Mouse (Mus musculus) spleen, postnatal 14 days (tissue): ENCODE measurements around the gene Mb21d2.

Experiments used
- DNase-seq, 2 experiments: peaks; one replicate each; pipeline ENCODE4 v3.0.0; 2021 to 2022; ENCODE audit warnings: low spot score in 2 of 2

The Mb21d2 gene

GRCm38 (mm10) chr16:28928815-28929685 is at the start of gene Mb21d2:
Gene Mb21d2, minus strand, starts transcription at chr16:28929673.
- DNase-seq, result no peak

GRCm38 (mm10) chr16:28966236-28966635 is 36.8 kb upstream of the Mb21d2 start:
- no peak for DNase-seq

DNA sequence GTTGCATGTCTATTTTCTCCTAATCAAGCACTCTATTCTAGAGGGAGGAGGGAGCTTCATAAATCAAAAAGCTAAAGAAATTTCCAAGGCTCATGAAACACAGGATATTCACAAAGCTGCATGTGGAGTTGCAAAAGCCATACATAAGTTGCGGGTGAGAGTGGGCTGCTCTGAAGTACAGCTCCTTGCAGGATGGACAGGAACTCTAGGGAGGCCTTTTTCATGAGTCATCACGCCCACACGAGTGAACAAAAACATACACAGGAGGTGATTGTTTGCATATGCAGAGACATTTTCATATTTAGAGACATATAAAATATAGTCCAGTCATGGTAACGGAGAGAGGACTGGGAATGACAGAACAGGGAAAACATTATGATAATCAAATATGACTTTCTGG is 34.6 kb upstream of the Mb21d2 start:
- DNase-seq, result no peak

- DNase-seq, result no peak
Measured at GRCm38 (mm10) chr16:28962987-28963386, 33.5 kb upstream of the Mb21d2 start.

DNA sequence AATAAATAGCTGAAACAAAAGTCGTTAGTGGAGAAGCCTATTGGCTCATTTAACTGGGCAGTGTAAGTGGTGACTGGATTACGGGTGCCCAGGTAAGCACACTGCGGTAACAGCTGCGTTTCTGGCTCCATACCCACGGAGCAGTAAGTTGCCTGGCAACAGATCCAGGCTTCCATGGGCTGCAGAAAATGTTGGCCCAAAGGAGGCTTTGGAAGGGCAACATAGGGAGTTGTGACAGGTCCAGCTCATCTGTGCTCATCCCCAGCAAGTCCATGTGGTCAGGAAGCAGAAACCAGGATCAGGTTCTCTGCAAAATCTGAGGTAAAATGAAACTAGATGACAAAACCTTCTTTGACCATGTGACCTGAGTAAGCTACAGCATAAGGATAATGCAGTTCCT is 20.3 kb upstream of the Mb21d2 start:
- no peak for DNase-seq

- no peak for DNase-seq
Measured at GRCm38 (mm10) chr16:28943254-28943653, 13.8 kb upstream of the Mb21d2 start.

DNA sequence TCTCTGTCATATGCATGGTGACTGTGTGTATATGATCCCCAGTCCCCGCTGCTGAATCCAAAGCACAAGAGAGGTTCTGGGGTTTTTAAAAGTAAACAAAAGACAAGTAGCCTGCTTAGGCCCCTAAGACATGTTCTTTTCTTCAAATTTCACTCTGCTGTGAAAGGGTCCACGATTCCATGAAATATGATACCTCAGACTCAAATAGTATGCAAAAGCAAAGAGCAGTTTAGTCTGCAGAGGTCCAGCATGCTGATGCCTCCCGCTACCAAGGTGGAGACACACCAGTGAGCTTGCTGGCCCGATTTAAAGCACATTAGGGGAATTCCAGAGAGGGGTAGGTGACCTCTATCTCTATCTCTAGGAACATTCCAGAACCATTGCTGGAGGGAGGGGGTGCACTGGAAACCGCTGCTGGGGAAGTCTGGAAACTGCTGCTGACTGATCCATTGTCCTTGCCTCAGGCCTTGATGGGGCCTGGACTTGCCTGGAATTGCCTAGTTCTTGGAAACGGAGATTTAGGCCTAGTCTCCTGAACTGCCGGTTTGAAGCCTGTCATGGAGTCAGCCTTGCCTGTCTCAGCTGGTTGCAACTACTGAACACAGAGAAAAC is 6.8 kb upstream of the Mb21d2 start:
- DNase-seq, result no peak

DNA sequence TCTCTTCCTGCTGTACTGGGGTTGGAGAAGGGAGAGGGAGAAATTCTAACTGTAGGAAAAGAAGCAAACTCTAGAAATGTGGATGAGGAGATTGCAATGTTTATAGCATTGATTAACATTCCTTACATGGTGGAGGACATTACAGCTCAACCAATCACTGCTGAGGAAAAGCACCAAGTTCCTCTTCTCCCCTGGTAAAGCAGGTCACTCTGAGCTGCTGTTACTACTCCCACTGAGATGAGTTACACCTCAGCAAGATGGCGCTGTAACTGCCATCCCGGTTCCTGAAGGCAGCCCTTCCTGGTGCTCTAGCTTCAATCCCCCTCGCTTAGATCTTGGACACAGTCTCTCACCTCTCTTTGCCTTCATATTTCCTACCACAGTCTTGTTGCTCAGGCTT is 6.2 kb upstream of the Mb21d2 start:
- no peak for DNase-seq

GRCm38 (mm10) chr16:28931213-28931612 is 1.7 kb upstream of the Mb21d2 start:
- no peak for DNase-seq

- DNase-seq, result no peak
Measured at GRCm38 (mm10) chr16:28930426-28930825, 953 bp upstream of the Mb21d2 start.

- DNase-seq, result no peak
Measured at GRCm38 (mm10) chr16:28929686-28930291, 316 bp upstream of the Mb21d2 start.

- DNase-seq, result no peak
Measured at GRCm38 (mm10) chr16:28928466-28928814, 1.0 kb downstream of the Mb21d2 start.

DNA sequence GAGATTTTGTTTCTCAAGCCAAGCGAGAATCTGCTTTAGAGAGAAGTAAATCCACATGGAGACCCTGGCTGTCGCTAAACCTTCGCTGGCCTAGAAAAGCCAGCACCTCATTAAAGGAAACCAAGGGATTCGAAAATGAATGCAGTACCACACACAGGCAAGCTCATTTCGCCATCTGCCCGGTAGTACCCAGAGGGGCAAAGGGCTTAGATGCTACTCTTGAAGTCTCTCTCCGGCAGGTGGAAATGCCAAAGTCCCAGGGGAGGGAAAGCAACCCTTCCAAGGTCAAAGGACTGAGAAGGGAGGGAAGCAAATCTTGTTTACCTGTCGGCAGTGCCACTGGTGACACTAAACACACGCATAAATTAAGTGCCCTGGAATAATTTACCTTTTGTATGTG is 2.1 kb downstream of the Mb21d2 start:
- DNase-seq, result no peak

GRCm38 (mm10) chr16:28919320-28919885 is 10.1 kb downstream of the Mb21d2 start:
- DNase-seq, result no peak

DNA sequence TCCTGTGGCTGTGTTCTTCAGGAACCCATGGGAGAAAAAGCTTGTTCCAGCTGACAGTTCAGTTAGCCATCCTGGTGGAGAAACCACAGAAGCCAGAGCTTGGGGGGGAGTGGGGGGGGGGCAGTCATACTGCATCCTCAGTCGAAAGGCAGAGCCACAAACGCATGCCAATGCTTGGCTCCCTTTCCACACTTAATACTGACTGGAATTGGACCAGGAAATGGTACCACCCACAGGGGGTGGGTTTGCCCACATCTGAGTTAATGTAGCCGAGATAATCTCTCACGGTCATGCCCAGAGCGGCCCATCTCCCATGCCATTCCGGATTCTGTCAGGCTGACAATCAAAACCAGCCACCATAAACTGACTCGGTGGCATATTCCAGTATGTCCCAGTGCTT is 14.1 kb downstream of the Mb21d2 start:
- DNase-seq, result no peak

DNA sequence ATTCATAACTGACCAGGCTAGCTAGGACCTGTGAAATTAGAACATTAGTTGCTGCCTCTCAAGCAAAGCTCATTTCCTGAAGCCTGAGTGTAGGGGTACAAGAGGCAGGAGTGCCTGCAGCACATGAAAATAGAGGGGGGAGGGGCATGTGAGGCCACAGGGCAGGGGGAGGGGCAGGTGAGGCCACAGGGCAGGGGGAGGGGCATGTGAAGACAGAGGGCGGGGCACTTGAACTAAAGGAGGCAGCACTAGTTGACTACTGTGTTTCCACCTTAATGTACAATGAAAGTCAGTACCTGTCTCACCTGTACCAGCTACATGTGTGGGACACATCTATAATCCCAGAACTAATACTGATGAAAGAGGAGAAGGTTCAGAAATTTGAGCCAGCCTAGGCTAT is 14.8 kb downstream of the Mb21d2 start:
- no peak for DNase-seq

GRCm38 (mm10) chr16:28911414-28912050 is 17.9 kb downstream of the Mb21d2 start:
- DNase-seq, result no peak

DNA sequence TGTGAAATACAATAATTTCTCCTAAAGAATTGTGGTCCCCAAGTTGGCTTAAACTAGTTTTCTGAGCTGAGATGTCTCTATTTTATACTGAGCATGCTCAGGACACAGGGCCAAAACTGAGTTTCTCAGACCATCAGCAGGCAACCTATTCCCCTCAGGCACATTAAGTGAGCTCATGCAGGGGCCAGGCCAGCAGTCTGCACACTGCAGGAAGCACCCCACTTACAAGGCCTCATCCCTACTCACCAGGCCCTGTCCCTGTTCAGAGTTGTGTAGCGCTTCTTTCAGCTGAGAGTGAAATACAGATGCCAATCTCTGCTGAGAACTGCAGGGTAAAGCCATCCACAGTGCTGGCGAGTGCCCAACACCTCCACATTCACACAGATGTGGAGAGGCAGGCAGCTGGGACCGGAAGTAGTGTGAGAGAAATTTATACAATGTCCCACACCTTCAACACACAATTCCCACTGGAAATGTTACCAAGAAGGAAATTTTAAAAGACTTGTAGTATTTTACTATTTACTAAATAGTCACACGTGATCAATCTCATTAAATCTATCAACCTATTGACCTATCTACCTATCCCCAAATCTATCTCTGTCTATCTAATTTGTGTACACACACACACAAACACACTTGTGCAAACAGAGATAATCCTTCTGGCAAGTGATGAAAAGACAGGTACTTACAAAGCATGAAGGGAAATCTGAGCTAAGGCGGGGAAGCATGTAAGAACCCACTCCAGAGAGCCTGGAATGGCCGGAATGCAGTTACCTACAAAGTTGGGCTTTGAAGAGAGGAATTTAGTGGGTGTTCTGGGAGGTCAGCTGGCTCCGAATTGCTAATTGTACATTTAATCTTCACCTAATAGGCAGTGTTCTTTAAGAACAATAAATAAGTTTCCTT is 22.9 kb downstream of the Mb21d2 start:
- no peak for DNase-seq

DNA sequence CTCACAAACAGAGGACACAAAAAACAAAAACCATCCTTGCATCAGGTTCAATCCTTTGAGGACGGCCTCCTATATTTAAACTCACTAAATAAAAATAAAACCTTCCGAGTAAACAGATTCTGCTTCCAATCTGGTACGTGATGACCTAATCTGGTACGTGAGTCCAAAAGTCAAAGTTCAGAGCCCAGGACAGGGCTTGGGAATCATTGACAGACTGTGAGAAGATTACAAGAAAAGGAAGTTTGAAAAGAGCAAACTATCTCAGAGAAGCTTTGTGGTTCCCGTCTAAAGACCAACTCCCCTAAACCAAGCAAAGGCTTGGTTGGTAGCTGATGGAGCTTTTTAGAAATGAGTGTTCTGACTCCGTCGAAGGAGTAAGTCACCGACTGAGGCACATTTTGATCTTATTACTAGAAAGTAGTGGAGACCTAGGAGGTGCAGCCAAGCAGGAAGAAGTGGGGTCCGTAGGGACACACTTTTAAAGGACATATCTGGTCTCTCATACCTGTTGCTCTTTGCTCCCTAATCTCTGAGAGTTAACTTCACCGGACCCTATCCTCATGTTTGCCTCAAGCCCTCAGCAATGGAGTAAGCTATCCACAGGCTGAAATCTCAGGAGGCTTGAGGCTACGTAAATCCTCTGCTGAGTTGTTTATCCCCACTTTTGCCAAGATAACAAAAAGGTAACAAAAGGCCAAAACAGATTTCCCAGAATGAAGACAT is 23.7 kb downstream of the Mb21d2 start:
- no peak for DNase-seq
